Mouse (Mus musculus) forebrain, embryonic 11.5 days (tissue): ENCODE results near the gene Gm10277. TPM values are rescaled to one million over a fixed set of nuclear protein-coding genes. Genes with fewer than 3 reads are reported as not detected.

Experiments
- ATAC-seq: fragments of 200-750 bp; cut with Nextera tagmentation; replicated peaks from 2 replicates; pipeline ENCODE4 v1.8.0; 2017; ENCODE audit warnings: moderate TSS enrichment; ENCODE audit not compliant: low FRiP score
- DNase-seq: peaks from one replicate; pipeline ENCODE4 v3.0.0-alpha.2; 2017; ENCODE audit warnings: low spot score
- H3K27ac ChIP-seq: fragments of 300-500 bp; sonication (generic); 2 replicates; pipeline ENCODE4 v1.5.1; 2014; ENCODE audit warnings: low read depth, low read length
- H3K27me3 ChIP-seq: fragments of 300-500 bp; sonication (generic); 2 replicates; pipeline ENCODE4 v1.6.1; 2014; ENCODE audit warnings: mild to moderate bottlenecking, low read length, mixed read lengths; ENCODE audit not compliant: control insufficient read depth, insufficient read depth
- H3K36me3 ChIP-seq: fragments of 300-500 bp; sonication (generic); 2 replicates; pipeline ENCODE4 v1.6.1; 2014; ENCODE audit warnings: mild to moderate bottlenecking, low read length, moderate library complexity, mixed read lengths; ENCODE audit not compliant: control insufficient read depth, insufficient read depth
- H3K4me1 ChIP-seq: fragments of 300-500 bp; sonication (generic); replicated peaks from 2 replicates; pipeline ENCODE4 v1.6.1; 2014; ENCODE audit warnings: low read length, mixed read lengths; ENCODE audit not compliant: control insufficient read depth, insufficient read depth
- H3K4me2 ChIP-seq: fragments of 300-500 bp; sonication (generic); 2 replicates; pipeline ENCODE4 v1.6.1; 2014; ENCODE audit warnings: low read depth, mild to moderate bottlenecking, low read length, moderate library complexity, mixed read lengths; ENCODE audit not compliant: severe bottlenecking
- H3K4me3 ChIP-seq: fragments of 300-500 bp; sonication (generic); 2 replicates; pipeline ENCODE4 v1.5.1; 2014; ENCODE audit warnings: low read depth, low read length
- H3K9ac ChIP-seq: fragments of 300-500 bp; sonication (generic); 2 replicates; pipeline ENCODE4 v1.6.1; 2014; ENCODE audit warnings: low read length
- H3K9me3 ChIP-seq: fragments of 300-500 bp; sonication (generic); 2 replicates; pipeline ENCODE4 v1.6.1; 2016; ENCODE audit warnings: low read length, mixed read lengths; ENCODE audit not compliant: control insufficient read depth
- WGBS: fragments of 180-500 bp; shearing (Covaris S2); extraction: QIAGEN DNeasy Blood & Tissue Kit; methylation state at CpG from one replicate; pipeline ENCODE4 v1.1.7; 2014; 5-methylcytosine and 5-hydroxymethylcytosine counted together
- polyA plus RNA-seq: library from polyadenylated mRNA; unstranded; fragments of >200 nt; fragmentation: Nextera tagmentation; extraction: Ambion mirVana; gene quantifications from 2 replicates; pipeline ENCODE4 v1.2.1, GENCODE M21; 2014

Gene Gm10277
- polyA plus RNA-seq, 1 experiment from 2014 or later, result 1.6 TPM

DNA sequence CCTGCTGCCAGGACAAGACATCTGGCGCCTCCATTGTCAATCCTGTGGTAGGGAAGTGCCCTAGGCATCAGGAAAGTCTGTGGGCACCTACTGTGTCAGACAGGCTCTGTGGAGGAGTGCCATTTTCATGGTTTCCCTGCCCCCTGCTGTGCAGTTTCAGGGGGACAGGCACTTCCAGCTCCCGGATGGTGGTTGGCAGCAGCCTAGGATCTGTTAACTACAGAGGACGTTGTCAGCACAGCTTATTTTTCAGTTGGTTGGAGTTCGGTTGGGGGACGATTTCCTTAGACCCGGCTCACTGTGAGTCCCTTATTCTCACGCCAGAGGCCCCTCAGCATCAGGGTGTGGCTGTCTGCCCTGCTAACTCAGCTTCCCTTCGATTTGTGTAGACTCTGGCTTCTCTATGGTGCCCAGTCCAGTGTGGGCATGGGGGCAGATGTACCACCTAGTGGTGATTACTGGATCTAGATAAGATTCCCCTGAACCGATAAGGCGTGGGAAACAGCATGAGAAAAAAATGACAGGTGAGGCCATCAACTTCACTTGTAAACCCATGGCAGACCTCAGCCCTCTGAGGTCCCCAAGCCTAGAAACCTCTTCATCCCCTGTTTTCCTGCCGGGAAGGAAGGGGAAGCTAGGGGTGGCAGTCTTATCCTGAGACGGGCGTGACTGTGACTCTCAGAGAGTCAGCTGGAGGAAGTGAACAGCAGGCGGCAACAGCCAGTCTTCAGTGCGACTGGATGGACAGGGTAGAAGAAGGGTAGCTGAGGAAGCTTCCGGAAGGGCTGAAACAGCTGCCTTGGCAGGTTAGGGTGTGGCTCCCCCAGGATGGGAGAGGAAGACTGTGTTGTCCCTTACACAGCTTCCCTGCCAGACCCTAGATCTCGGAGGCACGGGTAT, 3.5 kb downstream of the Gm10277 start:
- ATAC-seq (no peak), DNase-seq (peak; percentile 46)
- Histone ChIP-seq H3K9me3 (no peaks in the 10 kb centered on the region), H3K4me3 (no peak overlapping the region), H3K36me3 (no peaks in the 10 kb centered on the region), H3K9ac (no peak overlapping the region), H3K27me3 (no peaks in the 10 kb centered on the region), H3K4me2 (no peak overlapping the region), H3K27ac (no peak overlapping the region), H3K4me1 (peaks cover 6% of the 10 kb centered on the region; the same call in 1 of the 2 replicates)
- 59% methylated on average over 18 of the region's 18 CpGs for WGBS

DNA sequence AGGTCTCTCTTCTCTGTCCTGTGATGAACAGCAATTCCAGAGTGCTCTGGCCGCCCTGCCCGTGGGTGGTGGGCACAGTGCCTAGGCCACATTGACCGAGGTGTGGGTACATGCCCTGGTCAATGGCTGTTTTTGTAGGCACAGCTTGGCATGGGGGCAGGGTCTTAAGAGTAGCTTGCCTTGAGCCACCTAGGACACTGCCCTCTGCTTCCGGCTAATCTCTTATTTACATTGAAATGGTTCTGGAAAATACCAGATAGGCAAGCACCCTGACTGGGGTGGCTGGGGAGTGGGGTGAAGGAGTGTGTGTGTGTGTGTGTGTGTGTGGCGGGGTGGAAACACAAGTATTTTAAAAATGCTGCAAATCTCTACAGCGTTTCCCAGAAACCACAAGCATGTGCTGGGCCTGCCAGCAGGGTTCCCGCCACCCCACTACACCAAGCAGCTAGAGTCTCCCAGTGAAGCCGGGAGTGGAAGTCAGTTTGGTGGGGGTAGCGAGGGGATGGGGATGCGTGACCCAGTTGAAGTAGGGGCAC, 4.3 kb downstream of the Gm10277 start:
- DNase-seq (no peak), ATAC-seq (no peak)
- Histone ChIP-seq H3K9me3 (no peaks in the 10 kb centered on the region), H3K4me3 (no peak overlapping the region), H3K4me1 (peaks cover 6% of the 10 kb centered on the region; the same call in 1 of the 2 replicates), H3K27me3 (no peaks in the 10 kb centered on the region), H3K27ac (no peak overlapping the region), H3K36me3 (no peaks in the 10 kb centered on the region), H3K4me2 (no peak overlapping the region), H3K9ac (no peak overlapping the region)
- WGBS, result 66% methylated on average over 10 of the region's 10 CpGs

GRCm38 (mm10) chr11:77782104-77782815, 5.3 kb downstream of the Gm10277 start:
- H3K36me3 ChIP-seq, result no peaks in the 10 kb centered on the region; the same call in 1 of the 2 replicates
- H3K27ac ChIP-seq, result no peak overlapping the region
- H3K4me1 ChIP-seq, result peaks cover 6% of the 10 kb centered on the region; the same call in 1 of the 2 replicates
- DNase-seq, result no peak
- no peaks in the 10 kb centered on the region for H3K9me3 ChIP-seq
- 87% methylated on average over 7 of the region's 7 CpGs for WGBS
- no peak overlapping the region for H3K4me2 ChIP-seq
- H3K9ac ChIP-seq, result no peak overlapping the region
- H3K27me3 ChIP-seq, result no peaks in the 10 kb centered on the region
- no peak for ATAC-seq
- no peak overlapping the region for H3K4me3 ChIP-seq

DNA sequence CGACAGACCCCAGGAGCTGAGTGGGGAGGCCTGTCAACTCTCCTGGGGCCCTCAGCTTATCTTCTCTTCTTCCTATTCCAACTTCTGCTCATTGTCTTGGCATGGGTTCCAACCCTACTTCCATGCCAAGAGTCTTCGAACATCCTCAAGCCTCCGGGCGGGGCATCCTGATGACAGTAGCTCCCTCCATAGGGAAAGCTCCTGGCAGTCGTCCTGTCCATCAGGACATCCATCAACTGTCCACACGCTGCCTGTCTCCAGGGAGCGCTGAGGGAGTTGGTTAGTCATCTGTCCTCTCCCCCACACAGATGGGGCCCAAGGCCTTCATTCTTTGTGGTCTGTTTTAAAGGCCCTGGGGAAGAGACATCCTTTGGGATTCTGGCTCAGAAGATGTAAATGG, 6.5 kb downstream of the Gm10277 start:
- Histone ChIP-seq H3K27ac (no peak overlapping the region), H3K4me3 (no peak overlapping the region), H3K4me2 (no peak overlapping the region), H3K4me1 (peaks cover 6% of the 10 kb centered on the region; the same call in 1 of the 2 replicates), H3K9me3 (no peaks in the 10 kb centered on the region), H3K27me3 (no peaks in the 10 kb centered on the region), H3K9ac (no peak overlapping the region), H3K36me3 (no peaks in the 10 kb centered on the region; the same call in 1 of the 2 replicates)
- WGBS, result 90% methylated on average over 7 of the region's 7 CpGs
- DNase-seq (no peak), ATAC-seq (no peak)

DNA sequence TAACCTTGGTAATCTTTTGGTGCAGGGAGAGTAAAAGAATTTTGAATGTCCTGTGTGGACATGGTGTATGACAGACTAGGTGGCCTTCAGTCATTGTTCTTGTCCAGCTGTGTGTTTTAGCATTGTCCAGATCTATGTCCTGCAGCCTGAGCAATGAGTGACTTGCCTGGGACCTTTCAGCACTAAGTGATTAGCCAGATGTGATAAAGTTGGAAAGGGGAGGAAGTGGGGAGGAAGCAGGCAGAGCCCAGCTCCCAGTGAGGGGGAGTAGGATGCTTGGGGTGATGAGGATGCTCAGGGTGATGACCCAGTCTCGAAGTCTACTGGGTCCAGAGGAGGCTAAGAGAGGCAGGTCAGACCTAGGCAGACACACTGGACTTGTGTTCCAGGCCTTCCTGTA, 8.3 kb downstream of the Gm10277 start:
- no peak for DNase-seq
- Histone ChIP-seq H3K27ac (no peak overlapping the region), H3K4me3 (no peak overlapping the region), H3K27me3 (no peaks in the 10 kb centered on the region), H3K9ac (no peak overlapping the region), H3K36me3 (no peaks in the 10 kb centered on the region; the same call in 1 of the 2 replicates), H3K9me3 (no peaks in the 10 kb centered on the region), H3K4me1 (no peaks in the 10 kb centered on the region), H3K4me2 (no peak overlapping the region)
- no peak for ATAC-seq
- 73% methylated on average over 1 of the region's 1 CpGs for WGBS

GRCm38 (mm10) chr11:77777937-77778336, 9.6 kb downstream of the Gm10277 start:
- Histone ChIP-seq H3K27me3 (no peaks in the 10 kb centered on the region), H3K4me1 (no peaks in the 10 kb centered on the region), H3K27ac (no peak overlapping the region), H3K4me2 (no peak overlapping the region), H3K36me3 (no peaks in the 10 kb centered on the region; the same call in 1 of the 2 replicates), H3K9ac (no peak overlapping the region), H3K4me3 (no peak overlapping the region), H3K9me3 (no peaks in the 10 kb centered on the region)
- ATAC-seq, result no peak
- 90% methylated on average over 17 of the region's 17 CpGs for WGBS
- DNase-seq, result no peak

- Histone ChIP-seq H3K27me3 (no peaks in the 10 kb centered on the region), H3K9ac (no peak overlapping the region), H3K27ac (no peak overlapping the region), H3K4me3 (no peak overlapping the region), H3K36me3 (no peaks in the 10 kb centered on the region; the same call in 1 of the 2 replicates), H3K4me1 (no peaks in the 10 kb centered on the region), H3K4me2 (no peak overlapping the region), H3K9me3 (no peaks in the 10 kb centered on the region)
- DNase-seq (no peak), ATAC-seq (no peak)
- WGBS, result 92% methylated on average over 17 of the region's 17 CpGs
Observed at GRCm38 (mm10) chr11:77777436-77777835, 10.1 kb downstream of the Gm10277 start.

DNA sequence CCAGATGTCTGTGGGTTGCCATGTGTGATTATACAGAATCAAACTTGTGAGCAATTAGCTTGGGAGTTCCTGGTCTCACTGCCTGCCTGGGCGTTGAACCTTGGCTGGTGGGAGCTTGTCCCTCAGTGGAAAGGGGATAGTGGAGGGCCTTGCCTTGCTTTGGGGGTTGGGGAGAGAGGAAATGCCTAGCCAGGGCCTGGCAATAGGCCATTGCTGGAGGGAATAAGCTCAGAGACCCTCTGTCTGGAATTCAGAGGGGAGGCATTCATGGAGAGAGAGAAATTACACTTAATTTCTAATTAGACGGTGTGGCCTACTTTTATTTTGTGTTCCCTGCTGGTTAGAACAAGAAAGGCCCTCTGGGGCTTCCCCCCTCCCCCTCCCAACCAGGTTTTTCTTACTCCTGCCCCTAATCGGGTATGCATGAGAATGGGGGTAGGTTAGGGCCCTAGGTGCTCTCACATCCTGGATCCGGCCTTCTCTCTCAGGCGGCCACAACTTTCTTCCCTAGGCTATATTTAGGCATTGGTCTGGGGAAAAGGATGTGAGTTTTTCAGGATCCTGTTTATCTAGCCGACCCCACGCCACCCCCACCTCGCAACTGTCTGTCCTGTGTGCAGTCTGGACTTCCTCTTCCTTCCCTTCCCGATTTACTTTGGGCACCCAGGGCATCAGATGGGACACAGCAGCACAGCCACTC, 11.7 kb downstream of the Gm10277 start:
- Histone ChIP-seq H3K27me3 (no peaks in the 10 kb centered on the region), H3K4me2 (no peak overlapping the region), H3K9me3 (no peaks in the 10 kb centered on the region), H3K27ac (no peak overlapping the region), H3K4me3 (no peak overlapping the region), H3K4me1 (no peaks in the 10 kb centered on the region), H3K9ac (no peak overlapping the region), H3K36me3 (no peaks in the 10 kb centered on the region; the same call in 1 of the 2 replicates)
- ATAC-seq (no peak), DNase-seq (no peak)
- 57% methylated on average over 9 of the region's 9 CpGs for WGBS
